8 mouse cellular contexts compared by ENCODE assay signal in the genomic region with DNA sequence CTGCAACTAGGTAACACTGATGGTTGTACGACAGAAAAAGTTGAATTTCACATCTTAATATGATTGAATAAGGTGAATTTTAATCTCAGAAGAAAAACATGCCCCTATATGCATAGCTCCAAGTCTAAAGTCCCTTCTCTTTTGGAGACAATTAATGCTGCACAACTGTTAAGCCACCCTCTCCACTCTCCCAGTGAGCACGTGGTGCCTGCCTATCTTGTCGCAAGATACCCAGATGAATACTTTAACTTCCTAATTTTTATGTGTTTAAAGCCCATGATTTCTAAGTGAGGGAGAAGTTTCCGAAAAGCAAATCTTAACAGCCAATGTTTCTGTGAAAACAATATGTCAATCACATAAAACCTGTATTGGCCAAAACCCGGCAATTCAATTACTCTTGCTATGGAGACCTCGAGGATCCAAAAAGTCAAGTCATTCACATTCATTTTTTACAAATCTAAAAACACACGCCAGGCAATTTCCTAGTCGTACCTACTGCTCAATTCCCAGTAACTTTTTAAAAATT. TPM values are rescaled to one million over a fixed set of nuclear protein-coding genes. Genes with fewer than 3 reads are reported as not detected.
DNase-seq lines count a peak whose midpoint lies in the region; ATAC-seq and TF ChIP-seq lines count a peak whose summit lies in the region.

No protein-coding gene starts in this region.

- peak overlapping the region; percentile 70 for H3K4me3 ChIP-seq in cerebellum, adult 2 months (replicated peaks; ENCODE audit: insufficient read depth, low read depth, low read length)
- H3K4me3 ChIP-seq in ES-Bruce4 (ENCODE audit: low read depth, low read length), result peak overlapping the region; percentile 85
- peak overlapping the region; percentile 83 for H3K4me3 ChIP-seq in heart, embryonic 15.5 days
- peak overlapping the region; percentile 92 for H3K4me3 ChIP-seq in liver, postnatal 0 days (ENCODE audit: low read depth, low read length)

- no peaks in the 10 kb centered on the region for H3K9me3 ChIP-seq in ES-Bruce4 (replicated peaks; ENCODE audit: control insufficient read depth, insufficient read depth, low read length, poor library complexity, severe bottlenecking)
- no peaks in the 10 kb centered on the region for H3K9me3 ChIP-seq in heart, embryonic 15.5 days (replicated peaks)
- no peaks in the 10 kb centered on the region for H3K9me3 ChIP-seq in liver, postnatal 0 days (ENCODE audit: low read length)

- no peak for TF ChIP-seq POLR2A in cerebellum, adult 2 months (IDR thresholded peaks at IDR 0.05; ENCODE audit: borderline replicate concordance, insufficient read depth, low read length)
- no peak for TF ChIP-seq POLR2A in ES-Bruce4 (IDR thresholded peaks at IDR 0.05; ENCODE audit: insufficient read depth, low read length)

- intact Hi-C loops in left cerebral cortex, postnatal 14 days (cut with DNase I), result no loop called here

- no peak for ATAC-seq in heart, embryonic 15.5 days (replicated peaks; ENCODE audit: insufficient number of reproducible peaks, insufficient read depth, low FRiP score, low read depth)
- ATAC-seq in liver, postnatal 0 days, result no peak

- peaks cover 2% of the 10 kb centered on the region; the same call in 1 of the 2 replicates for H3K4me1 ChIP-seq in cerebellum, adult 2 months (ENCODE audit: control insufficient read depth, insufficient read depth, low read length)
- no peaks in the 10 kb centered on the region for H3K4me1 ChIP-seq in ES-Bruce4 (ENCODE audit: control insufficient read depth, insufficient read depth, low read length)
- peaks cover 16% of the 10 kb centered on the region for H3K4me1 ChIP-seq in heart, embryonic 15.5 days (replicated peaks)
- H3K4me1 ChIP-seq in liver, postnatal 0 days (ENCODE audit: insufficient read depth), result peaks cover 11% of the 10 kb centered on the region

- peak overlapping the region; percentile 96 for H3K9ac ChIP-seq in ES-Bruce4 (ENCODE audit: low read depth, poor library complexity, severe bottlenecking)
- peak overlapping the region; percentile 76 for H3K9ac ChIP-seq in heart, embryonic 15.5 days
- H3K9ac ChIP-seq in liver, postnatal 0 days (replicated peaks), result peak overlapping the region; percentile 84

- peak overlapping the region; percentile 74 for H3K4me2 ChIP-seq in heart, embryonic 15.5 days
- peak overlapping the region; percentile 77 for H3K4me2 ChIP-seq in liver, postnatal 0 days (ENCODE audit: low read depth, low read length)

- no peak for TF ChIP-seq EP300 in ES-Bruce4 (IDR thresholded peaks at IDR 0.05; ENCODE audit: insufficient read depth, low read depth, low read length)
- TF ChIP-seq EP300 in liver, postnatal 0 days (IDR thresholded peaks at IDR 0.05; ENCODE audit: low read depth), result no peak

- H3K27ac ChIP-seq in cerebellum, adult 2 months (ENCODE audit: insufficient read depth, low read length), result no peak overlapping the region
- peak overlapping the region; percentile 21 for H3K27ac ChIP-seq in ES-Bruce4 (ENCODE audit: insufficient read depth, low read length)
- H3K27ac ChIP-seq in heart, embryonic 15.5 days, result peak overlapping the region; percentile 98
- H3K27ac ChIP-seq in liver, postnatal 0 days (ENCODE audit: low read depth), result peak overlapping the region; percentile 97

- no peaks in the 10 kb centered on the region for H3K27me3 ChIP-seq in cerebellum, adult 2 months (ENCODE audit: control insufficient read depth, insufficient read depth, low read length)
- no peaks in the 10 kb centered on the region for H3K27me3 ChIP-seq in ES-Bruce4 (ENCODE audit: control insufficient read depth, insufficient read depth, low read length, poor library complexity, severe bottlenecking)
- H3K27me3 ChIP-seq in heart, embryonic 15.5 days, result no peaks in the 10 kb centered on the region
- H3K27me3 ChIP-seq in liver, postnatal 0 days (ENCODE audit: insufficient read depth, low read length), result no peaks in the 10 kb centered on the region

- no peak for TF ChIP-seq CTCF in cerebellum, adult 2 months (IDR thresholded peaks at IDR 0.05; ENCODE audit: borderline replicate concordance, insufficient read depth, low read depth, low read length)
- no peak for TF ChIP-seq CTCF in ES-Bruce4 (IDR thresholded peaks at IDR 0.05; ENCODE audit: low read depth, low read length)
- TF ChIP-seq CTCF in liver, postnatal 0 days (IDR thresholded peaks at IDR 0.05; ENCODE audit: low read depth), result no peak

- DNase-seq in cerebellum, adult 2 months, result no peak
- no peak for DNase-seq in cerebellum, postnatal 14 days
- no peak for DNase-seq in liver, postnatal 0 days
- no peak for DNase-seq in ovary, adult 18-20 months (ENCODE audit: low spot score)
- DNase-seq in left cerebral cortex, postnatal 14 days (ENCODE audit: low spot score in 2 of 2), result no peak
- DNase-seq in layer of hippocampus, postnatal 25 days (ENCODE audit: extremely low spot score in 1 of 2, low spot score in 1 of 2), result no peak

- H3K36me3 ChIP-seq in ES-Bruce4 (ENCODE audit: control insufficient read depth, insufficient read depth, low read length, poor library complexity, severe bottlenecking), result peaks cover 24% of the 10 kb centered on the region
- H3K36me3 ChIP-seq in heart, embryonic 15.5 days, result peaks cover 12% of the 10 kb centered on the region
- H3K36me3 ChIP-seq in liver, postnatal 0 days (replicated peaks; ENCODE audit: insufficient read depth, low read length), result peaks cover 15% of the 10 kb centered on the region

- 1% methylated on average over 8 of the region's 8 CpGs for WGBS in cerebellum, adult 2 months
- WGBS in heart, embryonic 15.5 days, result 1% methylated on average over 8 of the region's 8 CpGs
- WGBS in liver, postnatal 0 days (ENCODE audit: insufficient replicate concordance), result under 1% methylated on average over 8 of the region's 8 CpGs

RNA-seq across cellular contexts. Expression of a gene that starts 1.0 kb away (rescaled TPM):
- 49.8 and 55.9 TPM in 2 replicates for polyA plus RNA-seq in cerebellum, adult 2 months (2012; rRNA removed)
- polyA plus RNA-seq in ES-Bruce4 (2011; ENCODE audit: insufficient read depth, insufficient read length, low read depth, missing spikeins), result 299 and 323 TPM in 2 replicates
- 132 and 157 TPM in 2 replicates for polyA plus RNA-seq in heart, embryonic 15.5 days (2015; fragmentation: Nextera tagmentation; extraction: Ambion mirVana)
- 66.0 and 75.2 TPM in 2 replicates for polyA plus RNA-seq in liver, postnatal 0 days (2015; fragmentation: Nextera tagmentation; extraction: Ambion mirVana)
- total RNA-seq in left cerebral cortex, postnatal 14 days (2021), result 10 to 100 TPM; 85.4 to 97.1 TPM
- total RNA-seq in layer of hippocampus, postnatal 25 days (2021), result 10 to 100 TPM; 77.9 to 91.1 TPM

RNA-seq across cellular contexts. Expression of a gene that starts 16.6 kb away (rescaled TPM):
- polyA plus RNA-seq in cerebellum, adult 2 months (2012; rRNA removed), result 56.0 and 56.7 TPM in 2 replicates
- 76.9 and 81.9 TPM in 2 replicates for polyA plus RNA-seq in ES-Bruce4 (2011; ENCODE audit: insufficient read depth, insufficient read length, low read depth, missing spikeins)
- polyA plus RNA-seq in heart, embryonic 15.5 days (2015; fragmentation: Nextera tagmentation; extraction: Ambion mirVana), result 170 and 202 TPM in 2 replicates
- polyA plus RNA-seq in liver, postnatal 0 days (2015; fragmentation: Nextera tagmentation; extraction: Ambion mirVana), result 160 and 167 TPM in 2 replicates
- total RNA-seq in left cerebral cortex, postnatal 14 days (2021), result 10 to 100 TPM; 57.8 to 58.5 TPM
- total RNA-seq in layer of hippocampus, postnatal 25 days (2021), result 10 to 100 TPM; 67.5 to 73.6 TPM

RNA-seq across cellular contexts. Expression of a gene that starts 58.3 kb away (rescaled TPM):
- polyA plus RNA-seq in cerebellum, adult 2 months (2012; rRNA removed), result 0.38 and 0.48 TPM in 2 replicates
- not detected in 2 replicates for polyA plus RNA-seq in ES-Bruce4 (2011; ENCODE audit: insufficient read depth, insufficient read length, low read depth, missing spikeins)
- polyA plus RNA-seq in heart, embryonic 15.5 days (2015; fragmentation: Nextera tagmentation; extraction: Ambion mirVana), result 0.09 and 0.30 TPM in 2 replicates
- polyA plus RNA-seq in liver, postnatal 0 days (2015; fragmentation: Nextera tagmentation; extraction: Ambion mirVana), result not detected in 2 replicates
- total RNA-seq in left cerebral cortex, postnatal 14 days (2021), result under 1 TPM; 0.32 to 0.33 TPM
- total RNA-seq in layer of hippocampus, postnatal 25 days (2021), result under 1 TPM; 0.07 to 0.09 TPM
